Mouse (Mus musculus) myocyte (in vitro differentiated cells): ENCODE data around the gene Gm1527. TPM values are rescaled to one million over a fixed set of nuclear protein-coding genes. Genes with fewer than 3 reads are reported as not detected.

Experiments
- H3K27me3 ChIP-seq: one replicate; pipeline ENCODE4 v1.6.1; 2011; ENCODE audit not compliant: control insufficient read depth, insufficient read depth, insufficient read length
- H3K36me3 ChIP-seq: one replicate; pipeline ENCODE4 v1.6.1; 2011; ENCODE audit not compliant: control insufficient read depth, insufficient read depth
- H3K4me2 ChIP-seq: one replicate; pipeline ENCODE4 v1.6.1; 2011; ENCODE audit warnings: low read depth, control low read depth
- H3K4me3 ChIP-seq: one replicate; pipeline ENCODE4 v1.5.1; 2011; ENCODE audit warnings: mild to moderate bottlenecking, control low read depth, moderate library complexity
- H3K79me2 ChIP-seq: one replicate; pipeline ENCODE4 v1.6.1; 2011; ENCODE audit not compliant: control insufficient read depth, insufficient read depth
- H3ac ChIP-seq: one replicate; pipeline ENCODE4 v1.6.1; 2011; ENCODE audit not compliant: control insufficient read depth, insufficient read length
- CEBPB ChIP-seq: IDR thresholded peaks from 2 replicates; pipeline ENCODE4 v1.6.1; 2011; ENCODE audit warnings: mild to moderate bottlenecking, moderate library complexity; ENCODE audit not compliant: poor library complexity, insufficient read depth, severe bottlenecking
- E2F4 ChIP-seq: IDR thresholded peaks from one replicate; pipeline ENCODE4 v1.6.1; 2011; ENCODE audit warnings: mild to moderate bottlenecking, control low read depth, moderate library complexity; ENCODE audit not compliant: insufficient read depth
- MAX ChIP-seq: IDR thresholded peaks from one replicate; pipeline ENCODE4 v1.6.1; 2011; ENCODE audit warnings: low read depth, mild to moderate bottlenecking, control low read depth
- MYOD1 ChIP-seq, 3 experiments: IDR thresholded peaks; one replicate each; pipeline ENCODE4 v1.6.1; 2011; ENCODE audit warnings: control low read depth in 2 of 3, low read depth in 2 of 3, mild to moderate bottlenecking in 2 of 3, moderate library complexity in 1 of 3; ENCODE audit not compliant: insufficient read length in 2 of 3, control insufficient read depth in 1 of 3
- MYOG ChIP-seq, 3 experiments: IDR thresholded peaks; one replicate each; pipeline ENCODE4 v1.6.1; 2011; ENCODE audit warnings: control low read depth in 2 of 3, low read depth in 2 of 3, mild to moderate bottlenecking in 2 of 3; ENCODE audit not compliant: insufficient read length in 2 of 3, control insufficient read depth in 1 of 3, insufficient read depth in 1 of 3
- POLR2A ChIP-seq: IDR thresholded peaks from one replicate; pipeline ENCODE4 v1.6.1; 2011; ENCODE audit warnings: low read depth, mild to moderate bottlenecking, control low read depth, moderate library complexity; ENCODE audit not compliant: insufficient read length
- POLR2AphosphoS2 ChIP-seq: IDR thresholded peaks from one replicate; pipeline ENCODE4 v1.6.1; 2011; ENCODE audit warnings: low read depth, control low read depth; ENCODE audit not compliant: insufficient read length
- REST ChIP-seq: IDR thresholded peaks from one replicate; pipeline ENCODE4 v1.6.1; 2011; ENCODE audit warnings: mild to moderate bottlenecking, control low read depth, moderate library complexity; ENCODE audit not compliant: insufficient read depth, insufficient read length
- SRF ChIP-seq: IDR thresholded peaks from one replicate; pipeline ENCODE4 v1.6.1; 2011; ENCODE audit warnings: low read depth; ENCODE audit not compliant: control insufficient read depth, insufficient read length
- TCF12 ChIP-seq: IDR thresholded peaks from one replicate; pipeline ENCODE4 v1.6.1; 2011; ENCODE audit warnings: mild to moderate bottlenecking, control low read depth; ENCODE audit not compliant: poor library complexity, insufficient read depth, severe bottlenecking
- TCF3 ChIP-seq: IDR thresholded peaks from one replicate; pipeline ENCODE4 v1.6.1; 2011; ENCODE audit warnings: low read depth, control low read depth; ENCODE audit not compliant: insufficient read length
- USF1 ChIP-seq: IDR thresholded peaks from one replicate; pipeline ENCODE4 v1.6.1; 2011; ENCODE audit warnings: low read depth, mild to moderate bottlenecking, control low read depth, moderate library complexity
- polyA plus RNA-seq: library from polyadenylated mRNA; unstranded; fragments of >200 nt; fragmentation: generic; extraction: Trizol; gene quantifications from one replicate; pipeline ENCODE4 v1.2.1, GENCODE M21; 2012; ENCODE audit warnings: missing spikeins

The Gm1527 gene
- polyA plus RNA-seq, 1 experiment = not detected

- Histone ChIP-seq H3K27me3 (no peaks in the 10 kb centered on the region), H3K4me2 (no peak overlapping the region), H3K79me2 (no peaks in the 10 kb centered on the region), H3K36me3 (no peaks in the 10 kb centered on the region), H3K4me3 (no peak overlapping the region), H3ac (no peak overlapping the region)
- TF ChIP-seq MAX (no peak), POLR2A (no peak), POLR2AphosphoS2 (no peak), E2F4 (no peak), TCF3 (no peak), REST (no peak), SRF (no peak), MYOD1 (IDR thresholded peaks at IDR 0.05; ENCODE audit: control insufficient read depth in 1 of 3, insufficient read length in 2 of 3, low read depth in 2 of 3) (no peak), TCF12 (no peak), MYOG (IDR thresholded peaks at IDR 0.05; ENCODE audit: control insufficient read depth in 1 of 3, insufficient read depth in 1 of 3, insufficient read length in 2 of 3, low read depth in 2 of 3) (no peak), USF1 (no peak), CEBPB (no peak)
These were observed 73.5 kb downstream of the Gm1527 start for GRCm38 (mm10) chr3:28965931-28966330.

GRCm38 (mm10) chr3:28968851-28969250 lies 76.4 kb downstream of the Gm1527 start:
- TF ChIP-seq CEBPB (no peak), E2F4 (no peak), TCF12 (no peak)
- H3K27me3 ChIP-seq = no peaks in the 10 kb centered on the region

More at GRCm38 (mm10) chr3:28968851-28969250, 76.4 kb downstream of the Gm1527 start:
- no peaks in the 10 kb centered on the region for H3K79me2 ChIP-seq
- H3K4me3 ChIP-seq = no peak overlapping the region
- H3K4me2 ChIP-seq = no peak overlapping the region
- H3K36me3 ChIP-seq = no peaks in the 10 kb centered on the region
- no peak overlapping the region for H3ac ChIP-seq

Other genes starting within 250 kb of the Gm1527 start
- not detected for gene Slc2a2, start 194.7 kb upstream of the Gm1527 start, polyA plus RNA-seq
- 0.48 TPM for gene Eif5a2, start 111.3 kb upstream of the Gm1527 start, polyA plus RNA-seq
- gene Rpl22l1, start 87.2 kb upstream of the Gm1527 start, polyA plus RNA-seq = 231 TPM
- not detected for gene Egfem1, start 189.4 kb downstream of the Gm1527 start, polyA plus RNA-seq